Mouse (Mus musculus) CD4-positive, CD25-positive, alpha-beta regulatory T cell, adult 2 months (primary cell): ENCODE data around the gene Ttc7b.
A peak's percentile ranks its signal among the peaks of the same experiment; 100 is the strongest.

Experiments used
- DNase-seq: peaks from one replicate; pipeline ENCODE4 v3.0.0-alpha.2; 2012; ENCODE audit warnings: low read depth, low spot score

Gene Ttc7b

DNA sequence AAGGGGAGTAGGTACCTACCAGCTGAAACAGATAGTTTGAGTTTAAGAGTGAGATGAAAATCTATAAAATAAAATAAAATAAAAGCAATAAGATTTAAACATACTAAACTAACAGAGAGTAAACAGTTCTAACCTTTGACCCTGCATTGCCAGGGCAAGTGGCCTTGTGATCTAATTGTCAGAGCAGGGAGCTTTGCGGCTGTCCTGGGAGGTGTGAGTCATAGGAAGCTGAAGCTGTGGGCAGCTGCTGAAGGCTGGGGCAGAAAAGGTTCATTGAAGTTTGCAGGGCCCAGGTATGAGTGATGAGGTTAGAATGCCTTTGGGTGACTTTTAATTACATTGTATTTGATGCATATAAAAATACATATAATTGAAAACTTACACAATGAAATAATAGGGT lies 5.3 kb upstream of the Ttc7b start:
- no peak for DNase-seq

DNA sequence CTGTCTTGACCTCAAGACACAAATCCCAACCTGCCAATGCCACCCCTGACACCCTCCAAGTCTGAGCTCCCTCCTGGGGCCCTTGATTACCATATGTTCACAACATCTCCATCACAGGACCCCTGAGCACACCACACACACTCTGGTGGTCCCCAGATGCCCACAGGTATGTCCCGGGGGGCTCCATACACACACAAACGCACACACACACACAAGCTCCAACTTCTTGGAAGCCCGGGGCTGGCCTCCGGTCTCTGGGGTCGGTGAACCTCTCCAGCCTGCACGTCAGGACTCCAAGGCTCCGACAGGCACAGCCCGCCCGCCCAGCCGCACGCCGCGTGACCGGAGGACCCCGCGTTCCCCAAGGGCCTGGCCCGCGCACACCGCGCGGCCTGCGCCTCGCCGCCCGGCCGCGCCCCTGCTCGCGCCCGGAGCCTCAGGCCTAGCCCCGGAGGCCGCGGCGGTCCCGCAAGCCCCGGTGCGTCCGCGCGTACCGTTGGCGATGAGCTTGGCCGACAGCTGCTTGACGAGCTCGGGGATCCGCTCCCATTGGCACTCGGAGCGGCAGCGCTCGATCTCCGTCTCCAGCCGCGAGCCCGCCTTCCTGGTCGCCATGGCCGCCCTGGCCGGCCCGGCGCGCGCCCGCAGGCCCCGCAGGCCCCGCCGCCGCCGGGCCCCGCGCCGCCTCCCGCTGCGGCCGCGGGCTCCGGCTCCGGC lies 391 bp downstream of the Ttc7b start:
- DNase-seq = peak; percentile 59

DNA sequence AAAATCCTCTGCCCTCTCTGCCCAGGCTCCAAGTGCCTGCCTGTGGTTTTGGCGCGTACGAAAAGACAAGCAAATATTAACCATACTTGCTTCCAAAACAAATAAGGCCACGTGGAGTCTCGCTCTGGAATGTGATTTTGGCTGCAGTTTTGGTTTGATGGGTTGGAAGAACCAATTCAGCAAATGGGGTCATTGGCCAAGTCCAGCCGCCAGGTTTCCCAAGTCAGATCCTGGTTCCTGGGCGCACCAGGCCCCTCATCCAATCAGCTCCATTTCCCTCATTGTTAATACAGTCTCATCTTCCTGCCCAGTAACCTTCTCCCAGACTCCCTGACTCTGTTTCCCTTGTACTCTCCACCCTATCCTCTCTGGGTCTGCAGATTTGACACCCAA lies 946 bp downstream of the Ttc7b start:
- DNase-seq = no peak

DNA sequence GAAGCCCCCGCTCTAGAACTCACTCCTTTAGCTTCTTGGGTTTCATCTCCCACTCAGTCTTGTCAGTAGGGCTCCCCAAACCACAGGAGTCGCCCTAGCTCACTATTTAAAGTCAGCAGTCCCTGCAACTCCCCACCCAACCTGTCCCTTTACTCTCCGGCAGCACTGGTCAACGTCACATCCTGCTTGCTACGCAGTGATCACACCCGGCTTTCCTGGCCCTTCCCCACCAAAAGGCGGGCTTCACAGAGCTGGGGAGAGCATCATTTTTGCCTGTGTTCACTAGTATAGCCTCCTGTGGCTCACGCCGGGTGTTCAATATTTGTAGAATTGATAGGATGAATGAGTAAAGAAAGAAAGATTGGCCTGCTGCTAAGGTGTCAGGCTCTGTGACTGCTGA lies 3.3 kb downstream of the Ttc7b start:
- no peak for DNase-seq

DNA sequence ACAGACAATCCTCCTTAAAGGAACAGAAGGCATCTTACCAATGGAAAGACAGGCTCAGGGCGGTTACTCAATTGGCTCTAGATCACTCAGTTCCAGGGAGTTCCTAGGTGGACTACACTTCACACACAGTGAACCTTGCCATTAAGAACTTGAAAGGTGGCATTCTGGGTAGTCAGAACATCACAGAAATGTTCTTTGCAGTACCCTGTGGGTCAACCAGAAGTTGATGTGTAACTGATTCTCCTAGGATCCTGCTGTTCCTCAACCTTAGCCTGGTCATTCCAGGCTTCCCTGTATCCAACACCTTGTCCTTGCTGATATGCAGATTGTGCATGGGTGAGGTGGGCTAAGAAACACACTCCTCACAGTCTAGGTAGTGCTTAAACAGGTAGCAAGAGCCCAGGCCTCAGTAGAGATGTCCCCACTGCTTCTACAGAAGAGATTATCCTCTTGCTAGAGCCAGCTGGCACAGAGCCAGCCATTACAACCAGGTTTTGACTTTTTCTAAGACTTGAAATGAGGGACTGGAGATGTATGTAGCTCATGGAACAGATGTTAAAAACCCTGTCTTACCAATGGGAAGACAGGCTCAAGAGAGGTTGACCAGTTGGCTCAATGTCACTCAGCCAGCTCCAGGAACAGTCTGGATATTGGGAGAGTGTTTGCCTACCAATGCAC lies 4.3 kb downstream of the Ttc7b start:
- DNase-seq = no peak

DNA sequence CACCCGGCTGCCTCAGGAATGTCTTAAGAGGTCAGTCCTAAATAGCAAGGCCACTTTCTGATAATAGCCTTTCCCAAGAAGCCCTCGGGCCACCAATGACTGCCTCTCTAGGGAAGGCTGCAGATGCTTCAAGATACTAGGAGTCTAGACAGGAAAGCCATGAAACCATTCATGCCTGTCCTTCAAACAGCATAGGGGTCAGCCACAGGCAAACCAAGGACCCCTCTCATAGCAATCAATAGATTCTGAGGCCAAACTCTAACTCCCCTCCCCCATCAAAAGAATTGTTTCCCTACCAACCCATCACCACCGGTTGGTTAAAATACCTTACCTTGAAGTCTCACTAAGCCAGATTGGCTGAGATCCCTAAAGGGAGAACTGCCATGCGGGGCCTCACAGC lies 5.1 kb downstream of the Ttc7b start:
- DNase-seq = no peak

DNA sequence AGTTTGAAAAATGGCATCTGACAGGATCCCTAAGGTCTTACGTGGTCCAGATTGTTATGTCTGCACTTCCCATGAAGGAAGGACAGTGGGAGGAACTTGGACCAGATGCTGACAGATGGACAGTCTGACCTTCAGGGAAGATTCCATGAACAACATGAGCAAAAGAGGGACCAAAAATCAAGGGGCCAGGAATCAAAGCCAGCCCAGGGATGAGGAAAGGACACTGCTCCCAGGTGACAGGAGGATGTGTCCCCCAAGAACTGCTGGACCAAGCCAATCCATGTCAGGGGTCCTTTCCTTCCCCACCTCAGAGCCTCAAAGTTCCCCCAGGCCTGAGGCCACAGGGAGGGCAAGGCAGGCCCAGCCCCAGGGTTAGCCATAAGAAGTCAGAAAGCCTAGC lies 6.0 kb downstream of the Ttc7b start:
- DNase-seq = no peak

DNA sequence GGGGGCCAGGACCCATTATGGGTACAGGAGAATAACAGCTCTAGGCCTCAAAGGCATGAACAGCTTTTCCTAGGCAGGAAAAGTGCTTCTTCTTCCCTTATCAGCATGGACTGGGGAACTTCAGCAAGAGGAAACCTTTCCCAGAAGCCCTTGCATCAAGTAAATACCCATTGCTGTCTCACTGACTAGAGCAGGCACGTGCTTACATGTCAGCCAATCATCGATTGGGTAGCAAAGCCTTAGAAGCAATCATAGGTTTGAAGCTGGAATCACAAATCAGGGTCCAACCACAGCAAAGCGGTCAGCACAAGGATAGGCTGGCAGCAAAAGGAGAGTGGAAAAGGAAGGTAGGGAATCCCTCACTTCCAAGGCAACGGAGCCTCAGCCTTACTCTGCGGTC lies 7.5 kb downstream of the Ttc7b start:
- DNase-seq = no peak

DNA sequence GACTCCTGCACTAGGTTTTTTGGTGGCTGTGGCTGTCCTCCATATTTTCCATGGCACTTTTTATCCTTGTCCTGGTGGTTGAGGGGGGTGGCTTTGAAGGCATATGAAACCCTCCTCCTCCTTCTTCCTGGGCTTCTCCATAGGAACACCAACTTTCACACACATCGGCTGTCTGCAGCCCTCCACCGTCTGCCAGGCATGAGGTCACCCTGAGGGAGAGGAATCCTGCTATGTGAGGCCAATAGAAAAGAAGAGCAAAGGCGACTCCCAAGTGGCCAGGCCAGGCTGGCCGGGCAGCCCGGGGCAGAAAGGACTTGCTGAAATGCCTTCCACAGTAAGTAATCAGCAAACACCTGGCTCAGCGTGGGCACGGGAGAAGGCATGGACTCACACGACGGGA lies 8.0 kb downstream of the Ttc7b start:
- DNase-seq = no peak

DNA sequence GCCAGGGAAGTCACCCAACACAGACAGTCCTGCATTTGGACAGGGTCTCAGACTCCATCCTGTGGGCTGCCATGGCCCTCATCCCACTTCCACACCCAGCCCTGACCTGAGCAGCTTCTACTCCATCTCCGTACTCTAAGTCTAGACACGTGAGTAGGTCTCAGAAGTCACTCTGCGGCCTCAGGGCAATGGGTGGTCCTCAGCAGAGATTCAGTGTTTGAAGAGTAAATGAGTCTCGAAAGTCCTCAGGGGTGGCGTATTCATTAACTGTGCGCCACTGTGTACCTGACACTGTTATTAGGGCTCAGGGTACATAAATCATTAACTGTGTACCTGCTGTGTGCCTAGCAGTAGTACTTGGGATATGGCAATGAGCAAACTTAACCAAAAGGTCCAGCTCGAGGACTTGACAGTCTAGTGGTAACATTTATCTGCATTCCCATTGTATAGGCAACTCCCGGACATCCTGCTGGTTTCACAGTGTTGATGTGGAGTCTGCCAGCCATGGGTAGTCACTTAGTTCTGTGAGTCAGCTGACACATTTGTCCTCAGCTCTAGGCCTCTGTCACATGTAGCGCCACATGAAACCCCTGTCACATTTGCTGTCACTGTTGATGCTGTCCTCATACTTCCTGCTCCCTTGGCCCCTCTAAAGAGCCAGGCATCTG lies 10.9 kb downstream of the Ttc7b start:
- no peak for DNase-seq

DNA sequence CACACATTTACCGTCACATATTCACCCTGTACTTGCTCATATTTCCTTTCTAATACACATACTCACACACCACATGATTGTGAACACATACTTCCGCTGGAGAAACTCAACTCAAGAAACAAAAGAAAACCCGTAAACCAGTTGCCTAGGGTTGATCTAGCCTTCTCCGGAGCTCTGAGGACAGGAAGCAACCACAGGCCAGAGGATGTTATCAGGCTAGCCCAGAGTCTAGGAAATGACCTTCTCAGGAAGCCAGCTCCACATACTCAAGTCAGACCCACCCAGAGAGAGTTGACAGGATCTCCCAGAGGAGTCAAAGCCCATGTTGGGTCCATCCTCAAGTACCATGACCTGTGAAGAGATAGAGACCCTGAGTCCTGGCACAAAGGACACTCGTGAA lies 12.0 kb downstream of the Ttc7b start:
- DNase-seq = no peak

DNA sequence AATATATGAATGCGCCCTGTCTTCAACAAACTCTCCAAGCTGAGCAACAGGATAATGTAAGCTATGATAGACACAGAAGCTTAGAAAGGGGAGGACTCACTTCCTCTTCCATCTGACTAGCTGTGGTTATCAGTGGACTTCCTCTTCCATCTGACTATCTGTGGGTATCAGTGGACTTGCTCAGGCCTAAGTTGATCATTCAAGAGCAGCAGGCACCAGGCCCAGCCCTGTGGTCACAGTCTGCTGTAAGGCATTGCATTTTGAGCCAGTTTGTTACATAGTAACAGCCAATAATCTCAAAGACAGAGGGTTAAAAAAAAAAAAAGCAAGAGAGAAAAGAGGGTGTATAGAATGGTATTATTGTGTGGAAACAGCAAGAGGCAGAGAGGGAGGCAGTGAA lies 15.1 kb downstream of the Ttc7b start:
- DNase-seq = no peak

DNA sequence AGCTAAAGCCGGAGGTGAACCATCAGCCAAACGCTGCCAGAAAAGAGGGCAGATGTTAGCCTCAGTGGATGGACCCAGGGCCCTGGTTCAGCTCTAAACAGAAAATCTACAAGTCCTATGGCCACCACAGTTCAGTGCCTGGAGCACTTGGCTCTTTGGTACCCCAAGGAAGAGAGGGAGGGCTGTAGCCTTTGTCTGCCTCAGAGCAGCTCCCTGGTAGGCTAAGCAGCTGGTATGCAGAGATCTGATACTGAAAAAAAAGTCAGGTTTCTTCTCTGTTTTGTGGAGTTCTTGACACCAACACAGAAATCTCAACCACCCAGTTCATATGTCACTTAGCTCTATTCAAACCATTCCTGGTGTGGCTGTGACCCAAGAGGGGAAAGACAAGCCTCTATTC lies 16.0 kb downstream of the Ttc7b start:
- DNase-seq = no peak

DNA sequence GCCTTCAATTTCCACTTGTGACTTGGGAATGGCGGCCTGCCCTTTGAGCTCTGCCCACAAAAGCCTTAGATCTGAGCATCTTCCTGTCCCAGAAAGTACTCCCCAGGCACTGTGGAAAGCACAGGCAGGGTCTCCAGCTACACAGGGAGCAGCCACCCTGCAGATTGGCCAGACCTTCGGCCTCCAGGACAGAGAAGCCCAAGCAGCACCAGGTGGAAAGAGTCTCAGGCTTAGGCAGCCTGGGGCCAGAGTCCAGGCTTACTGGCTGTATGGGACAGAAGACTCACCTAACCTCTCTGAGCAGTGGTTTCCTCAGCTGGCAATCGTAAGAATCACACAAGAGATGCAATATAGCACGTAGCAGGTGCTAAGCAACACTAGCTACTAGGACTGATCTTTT lies 17.0 kb downstream of the Ttc7b start:
- no peak for DNase-seq

DNA sequence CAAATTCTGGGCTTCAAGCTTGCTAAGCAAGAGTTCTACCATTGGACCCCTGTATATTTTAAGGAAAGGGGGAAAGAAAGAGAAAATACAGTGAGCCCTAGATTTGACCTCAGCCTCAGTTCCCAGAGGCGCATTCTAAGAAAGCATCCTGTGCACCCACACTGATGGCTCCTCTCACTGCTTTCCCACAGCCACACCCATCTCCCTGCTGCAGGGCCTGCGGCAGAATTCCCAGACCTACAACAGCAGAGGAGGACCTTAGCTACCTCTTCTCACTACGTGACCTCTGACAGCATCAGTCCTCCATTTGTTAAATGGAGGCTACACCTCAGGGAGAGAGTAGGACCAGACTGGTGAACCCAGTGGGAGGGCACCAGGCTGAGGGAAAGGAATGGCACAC lies 18.1 kb downstream of the Ttc7b start:
- DNase-seq = no peak

DNA sequence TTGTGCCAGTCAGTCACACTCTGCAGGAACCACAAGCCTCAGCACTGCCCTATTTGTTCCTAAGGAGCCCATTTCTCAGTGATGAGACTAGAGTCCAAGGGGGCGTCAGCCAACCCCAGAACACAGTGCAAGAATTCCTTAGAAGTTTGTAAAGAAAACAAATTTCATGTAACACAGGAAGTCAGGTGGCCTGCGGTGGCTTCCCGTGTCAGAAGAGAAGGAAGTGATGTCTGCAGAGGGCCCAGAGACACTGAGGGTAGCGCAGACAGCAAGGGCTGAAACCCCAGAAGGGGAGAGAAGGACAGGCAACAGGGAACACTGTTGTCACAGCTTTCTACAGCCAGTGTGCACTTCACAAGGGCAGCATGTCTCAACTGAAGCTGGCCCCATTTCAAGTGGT lies 19.4 kb downstream of the Ttc7b start:
- peak; percentile 59 for DNase-seq

DNA sequence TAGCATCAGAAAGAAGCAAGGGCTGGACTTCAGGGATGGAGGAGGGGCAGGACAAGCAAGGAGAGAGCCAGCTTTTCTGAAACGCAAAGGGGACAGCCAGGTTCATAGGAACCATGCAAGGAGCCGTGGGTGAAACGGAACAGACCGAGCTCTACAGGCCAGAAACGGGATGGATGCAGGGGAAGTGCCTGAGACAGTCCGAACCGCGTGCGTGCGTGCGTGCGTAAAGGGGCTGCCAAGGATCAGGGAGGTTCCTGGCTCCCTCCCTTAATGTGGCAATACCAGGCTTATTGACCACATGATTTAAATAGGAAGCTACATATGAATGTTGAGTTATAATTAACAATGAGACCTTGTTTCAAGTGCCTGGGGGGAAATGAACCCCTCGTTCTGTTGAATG lies 21.2 kb downstream of the Ttc7b start:
- DNase-seq = no peak

DNA sequence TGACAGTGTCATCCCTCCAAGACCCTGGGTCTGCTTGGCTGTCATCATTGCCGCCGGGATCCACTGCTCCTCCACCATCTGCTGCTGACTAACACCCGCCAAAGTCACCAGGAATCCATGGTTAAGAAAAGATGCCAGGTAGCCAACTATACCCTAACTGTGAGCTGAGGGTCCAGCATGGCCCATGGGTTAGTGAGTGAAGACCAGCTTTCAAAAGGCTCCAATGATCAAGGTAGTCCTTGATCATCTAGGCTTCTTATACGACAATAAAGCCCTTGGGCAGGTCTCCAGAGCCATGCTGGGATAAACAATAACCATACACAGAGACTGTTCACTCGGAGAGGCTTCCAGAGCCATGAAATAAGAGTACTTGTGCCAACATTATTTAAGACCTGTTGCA lies 22.6 kb downstream of the Ttc7b start:
- no peak for DNase-seq

DNA sequence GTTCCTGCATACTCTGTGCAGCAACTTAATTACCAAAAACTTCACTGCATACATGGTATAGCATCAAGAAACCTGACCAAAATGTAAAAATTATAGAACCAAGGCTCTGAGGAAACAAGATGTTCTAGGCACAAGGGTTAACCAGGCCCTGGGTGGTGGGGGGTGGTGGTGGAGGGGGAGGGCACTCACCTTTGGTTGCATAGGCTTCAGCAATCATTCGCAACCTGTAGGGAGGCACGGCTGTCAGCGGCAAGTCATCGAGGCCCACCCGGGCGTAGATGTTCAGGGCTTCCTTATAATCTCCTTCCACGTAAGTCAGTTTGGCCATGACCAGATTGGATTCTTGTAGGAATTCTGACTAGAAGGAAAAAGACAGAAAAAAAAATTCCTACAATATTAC lies 25.5 kb downstream of the Ttc7b start:
- no peak for DNase-seq

DNA sequence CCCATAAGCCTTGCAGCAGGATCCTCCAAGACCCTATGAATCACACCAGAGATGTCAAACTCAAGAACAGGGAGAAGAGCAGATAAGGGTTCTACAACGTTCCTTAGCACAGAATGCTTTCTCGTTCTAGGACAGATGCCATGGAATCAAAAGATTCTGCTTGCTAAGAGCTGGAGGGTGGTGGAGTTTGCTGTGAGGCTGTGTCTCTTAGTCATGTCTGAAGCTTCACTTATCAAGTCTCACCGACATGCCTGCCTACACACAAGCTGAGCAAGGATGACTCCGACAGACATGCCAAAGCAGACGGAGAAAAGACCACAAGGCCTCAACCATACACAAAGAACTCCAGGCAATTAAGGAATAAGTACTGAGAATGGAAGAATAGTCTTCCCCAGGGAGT lies 27.4 kb downstream of the Ttc7b start:
- DNase-seq = no peak

DNA sequence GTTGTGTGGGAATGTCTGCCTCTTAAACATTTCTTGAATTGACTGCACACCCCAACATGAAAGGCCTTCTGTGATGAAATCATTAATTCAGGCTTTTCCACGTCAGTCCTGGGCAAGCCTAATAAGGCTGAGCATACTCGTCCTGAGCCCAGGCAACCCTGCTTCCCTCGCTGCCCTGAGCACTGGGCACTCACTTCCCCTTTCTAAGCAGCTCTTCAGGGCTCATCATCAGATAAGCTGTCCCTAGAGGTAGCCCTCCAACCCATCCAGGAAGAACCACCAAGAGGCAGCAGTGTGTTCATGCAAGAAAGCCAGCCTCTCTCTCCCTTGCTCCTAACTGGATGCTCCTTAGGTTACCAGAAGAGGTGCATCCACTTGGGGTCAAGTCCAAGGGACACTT lies 27.9 kb downstream of the Ttc7b start:
- DNase-seq = no peak

DNA sequence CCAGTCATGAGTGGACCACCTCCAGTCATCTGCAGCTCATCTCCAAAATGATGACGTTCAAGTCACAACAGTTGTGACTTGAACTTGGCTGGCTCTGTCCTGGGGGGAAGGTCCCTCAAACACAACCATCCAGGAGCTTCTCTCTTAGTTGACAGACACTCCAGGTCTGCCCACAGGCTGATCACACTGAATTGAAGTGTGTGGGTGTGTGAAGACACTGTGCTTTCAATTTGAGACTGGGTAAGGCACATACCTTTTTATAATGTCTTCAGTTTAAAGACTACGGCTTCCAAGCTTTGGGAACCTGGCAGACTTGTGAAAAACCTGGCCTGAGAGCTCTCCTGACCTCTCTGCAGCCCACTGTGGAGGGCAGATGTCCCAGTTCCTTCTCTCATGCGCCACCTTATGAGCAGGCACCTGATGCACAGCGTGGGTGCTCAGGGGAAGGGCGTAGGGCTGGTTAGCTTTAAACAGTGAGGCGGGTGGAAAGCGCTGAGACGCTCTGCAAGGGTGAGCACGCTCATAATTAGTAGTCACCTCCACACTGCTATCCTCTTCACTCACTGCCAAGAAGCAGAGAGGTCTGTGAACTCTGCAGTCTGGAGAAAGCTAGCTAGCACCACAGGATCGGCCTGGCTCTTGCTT lies 28.5 kb downstream of the Ttc7b start:
- DNase-seq = no peak

DNA sequence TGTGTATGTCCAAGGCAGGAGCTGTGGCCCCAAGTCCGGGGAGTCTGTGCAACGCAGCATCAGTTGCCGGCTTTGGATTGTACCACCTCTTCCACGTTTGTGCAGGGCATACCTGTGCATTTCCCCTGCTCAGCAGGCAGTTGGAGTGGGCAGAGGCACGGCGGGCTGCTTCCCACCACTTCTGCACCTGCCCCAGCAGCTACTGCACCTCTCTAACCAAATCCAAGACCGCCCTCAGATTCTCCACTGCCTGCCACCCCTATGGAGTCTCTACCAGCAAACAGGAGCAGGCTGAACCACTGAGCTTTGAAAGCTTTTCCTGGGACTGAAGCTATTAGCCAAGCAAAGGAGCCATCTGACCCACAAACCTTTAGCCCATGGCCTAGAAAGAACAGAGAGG lies 30.8 kb downstream of the Ttc7b start:
- no peak for DNase-seq
